Mouse (Mus musculus) hematopoietic stem cell, adult 5-6 weeks (primary cell): ENCODE results near the gene Rrp8. TPM values are rescaled to one million over a fixed set of nuclear protein-coding genes. Genes with fewer than 3 reads are reported as not detected.

Experiments
- ATAC-seq, 2 experiments: fragments of 125-278 bp in 1 of 2; replicated peaks in 1 of 2; 2 replicates each; pipeline ENCODE4 v1.8.0; 2016 to 2017; ENCODE audit warnings: inconsistent platforms in 2 of 2, mild to moderate bottlenecking in 2 of 2, moderate number of reproducible peaks in 2 of 2, low read depth in 1 of 2, moderate TSS enrichment in 1 of 2; ENCODE audit not compliant: low FRiP score in 2 of 2, poor library complexity in 2 of 2, severe bottlenecking in 2 of 2, insufficient read depth in 1 of 2, low TSS enrichment in 1 of 2
- total RNA-seq: library from RNA; stranded (forward); fragments of 172-1452, 232-1000 nt; gene quantifications from 2 replicates; pipeline ENCODE4 v1.2.3, GENCODE M21; 2017

Rrp8 gene
- total RNA-seq, 1 experiment from 2014 or later, result 17.5 TPM

- no peak for ATAC-seq
Measured at GRCm38 (mm10) chr7:105733836-105734235, 3.3 kb downstream of the Rrp8 start.

- no peak for ATAC-seq
Measured at GRCm38 (mm10) chr7:105728701-105729428, 8.3 kb downstream of the Rrp8 start.

DNA sequence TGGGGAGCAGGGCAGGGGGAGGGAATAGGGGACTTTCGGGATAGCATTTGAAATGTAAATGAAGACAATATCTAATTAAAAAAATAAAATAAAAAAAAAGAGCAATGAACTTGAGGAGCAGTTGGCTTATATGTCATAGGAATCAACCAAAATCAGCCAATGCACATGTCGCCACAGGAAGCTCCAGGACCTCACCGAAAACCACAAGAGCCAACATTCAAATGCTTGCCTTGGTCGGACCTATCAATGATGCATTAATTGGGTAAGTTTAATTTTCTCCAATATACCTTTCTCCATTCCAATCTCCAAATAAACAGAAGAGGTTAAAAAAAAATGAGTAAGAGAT, 10.2 kb downstream of the Rrp8 start:
- no peak for ATAC-seq

- ATAC-seq, result peak; percentile 74 to 83
Measured at GRCm38 (mm10) chr7:105726144-105726979, 10.8 kb downstream of the Rrp8 start.

DNA sequence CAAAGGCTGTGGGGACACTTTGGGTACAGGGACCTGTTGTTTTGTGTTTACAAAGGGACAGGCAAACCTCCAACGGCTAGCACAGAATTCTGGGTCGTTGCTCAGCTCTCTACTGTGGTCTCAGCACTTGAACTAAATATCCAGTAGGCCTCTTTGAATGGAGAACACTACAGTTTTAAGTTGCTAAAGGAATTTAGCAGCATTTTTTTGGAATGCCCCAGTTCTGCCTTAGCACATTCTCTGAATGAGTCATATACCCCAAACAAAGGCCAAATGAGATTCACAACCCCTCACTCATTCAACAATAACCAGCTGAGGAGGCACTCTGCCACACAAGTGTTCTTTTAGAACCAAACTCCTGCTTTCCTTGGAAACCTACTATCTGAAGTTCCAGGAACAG, 15.3 kb downstream of the Rrp8 start:
- ATAC-seq, result no peak

- ATAC-seq, result 0 out of 4 replicates have a peak, but pooled peaks of 1 of the 2 experiments have one; percentile 4
Measured at GRCm38 (mm10) chr7:105715366-105715765, 21.8 kb downstream of the Rrp8 start.

GRCm38 (mm10) chr7:105708733-105709132, 28.5 kb downstream of the Rrp8 start:
- ATAC-seq, result peak in 1 of 2 experiments; percentile 25; a peak in 1 of 4 replicates

DNA sequence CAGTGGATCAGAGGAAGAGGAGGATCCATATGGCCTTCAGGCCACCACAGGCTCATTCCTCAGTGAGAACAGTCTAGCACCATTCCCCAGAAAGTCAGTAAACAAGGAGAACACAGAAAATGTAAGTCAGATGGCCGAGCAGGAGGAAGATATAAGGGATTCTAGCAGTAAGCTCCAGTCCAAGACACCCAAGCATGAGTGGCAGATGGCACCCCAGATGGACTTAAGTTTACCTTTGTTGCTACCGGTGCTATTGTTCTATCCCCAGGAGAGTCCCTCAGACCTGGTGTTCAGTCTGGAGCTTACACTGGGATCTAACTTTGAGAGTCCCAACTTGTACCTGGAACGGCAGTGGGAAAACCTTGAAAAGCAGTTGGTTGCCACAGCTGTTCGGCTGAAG, 33.4 kb downstream of the Rrp8 start:
- no peak for ATAC-seq

DNA sequence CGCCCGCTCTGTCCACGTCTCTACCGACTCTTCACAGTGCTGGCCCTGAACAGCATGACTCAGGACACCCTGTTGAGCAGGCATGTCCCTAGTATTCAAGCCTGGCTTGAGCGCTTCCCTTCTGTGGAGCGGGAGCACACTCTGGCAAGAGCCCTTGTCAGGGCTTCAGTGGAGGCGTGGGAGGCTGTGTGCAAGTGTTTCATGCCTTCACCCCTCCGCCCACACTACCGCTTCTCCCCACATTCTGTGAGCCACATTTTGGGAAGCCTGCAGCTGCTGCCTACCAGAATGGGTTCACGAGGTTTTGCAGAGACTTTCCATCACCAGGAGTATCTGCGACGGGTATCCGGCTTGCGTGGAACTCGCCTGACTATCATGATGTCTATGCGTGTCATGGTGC, 34.0 kb downstream of the Rrp8 start:
- no peak for ATAC-seq

GRCm38 (mm10) chr7:105690875-105691274, 46.3 kb downstream of the Rrp8 start:
- ATAC-seq, result peak; percentile 27 to 63; a peak in 2 of 4 replicates

GRCm38 (mm10) chr7:105685541-105686197, 51.5 kb downstream of the Rrp8 start:
- no peak for ATAC-seq

Other genes with a start within 250 kb of the Rrp8 start
- 11.0 and 17.9 TPM in 2 replicates for gene Smpd1, start 183.0 kb downstream of the Rrp8 start, total RNA-seq
- 5.9 and 9.5 TPM in 2 replicates for gene Apbb1, start 155.7 kb downstream of the Rrp8 start, total RNA-seq
- not detected in 2 replicates for gene Hpx, start 137.2 kb downstream of the Rrp8 start, total RNA-seq
- gene Trim3, start 103.8 kb downstream of the Rrp8 start, total RNA-seq, result 7.5 and 17.6 TPM in 2 replicates
- gene Timm10b, start 97.3 kb downstream of the Rrp8 start, total RNA-seq, result 40.5 and 55.8 TPM in 2 replicates
- 25.1 and 50.5 TPM in 2 replicates for gene Arfip2, start 97.0 kb downstream of the Rrp8 start, total RNA-seq
- gene Gm45799, start 96.8 kb downstream of the Rrp8 start, total RNA-seq, result 1.2 and 4.6 TPM in 2 replicates
- gene Dnhd1, start 86.6 kb downstream of the Rrp8 start, total RNA-seq, result 4.3 and 4.8 TPM in 2 replicates
- gene Ilk, start 793 bp downstream of the Rrp8 start, total RNA-seq, result 92.3 and 101 TPM in 2 replicates
- 132 and 162 TPM in 2 replicates for gene Taf10, start 7.0 kb upstream of the Rrp8 start, total RNA-seq
- 22.1 and 27.4 TPM in 2 replicates for gene Tpp1, start 14.8 kb upstream of the Rrp8 start, total RNA-seq
- gene Dchs1, start 50.3 kb upstream of the Rrp8 start, total RNA-seq, result not detected in 2 replicates
- gene Mrpl17, start 73.7 kb upstream of the Rrp8 start, total RNA-seq, result 43.5 and 55.5 TPM in 2 replicates
- 486 and 670 TPM in 2 replicates for gene Gm4070, start 216.6 kb upstream of the Rrp8 start, total RNA-seq